Mouse (Mus musculus): ENCODE data around the gene Bbs9. TPM values are rescaled to one million over a fixed set of nuclear protein-coding genes. Genes with fewer than 3 reads are reported as not detected.

The Bbs9 gene
- total RNA-seq, 4 experiments from 2014 or later, result 24.8 to 28.7 (median 27.8) TPM

DNA sequence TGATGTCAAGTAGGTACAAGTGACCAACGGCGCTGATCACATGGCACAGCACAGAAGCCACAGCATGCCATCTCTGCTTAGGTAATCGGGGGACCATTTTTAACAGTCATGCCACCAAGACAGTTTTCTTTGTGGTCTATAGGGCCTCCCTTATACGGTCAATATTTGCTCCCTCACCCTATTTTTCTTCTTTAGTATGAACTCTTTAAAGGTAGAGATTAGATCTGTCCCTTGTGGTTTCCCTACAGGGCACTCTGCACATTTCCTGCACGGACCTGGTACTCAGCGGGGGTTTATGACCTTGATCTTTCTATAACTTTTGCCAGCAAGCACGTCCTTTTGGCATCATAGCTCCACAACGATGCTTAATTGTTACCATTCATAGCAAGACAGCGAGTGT, 316.2 kb downstream of the Bbs9 start:
- no peak for DNase-seq (ENCODE audit: low spot score in 2 of 2)

DNA sequence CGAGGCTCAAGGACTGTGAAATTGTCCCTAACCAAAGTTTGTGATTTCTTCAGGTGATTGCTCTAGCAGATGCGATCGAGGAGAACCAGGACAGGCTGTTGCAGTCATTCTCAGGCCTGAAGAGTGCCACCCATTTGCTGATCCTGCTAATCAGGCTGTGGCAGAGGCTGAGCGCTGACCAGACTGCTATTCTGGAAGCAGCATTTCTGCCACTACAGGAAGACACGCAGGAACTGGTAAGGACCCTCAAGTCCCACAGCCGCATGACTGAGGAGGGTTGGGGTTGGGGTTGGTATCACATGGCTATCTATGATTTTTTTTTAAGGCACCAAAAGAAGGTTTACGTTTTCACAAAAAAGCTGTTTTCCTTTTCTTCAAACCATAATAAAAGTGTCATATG, 318.2 kb downstream of the Bbs9 start:
- no peak for DNase-seq (ENCODE audit: low spot score in 2 of 2)

GRCm38 (mm10) chr9:22800675-22801074, 325.2 kb downstream of the Bbs9 start:
- no peak for DNase-seq (ENCODE audit: low spot score in 2 of 2)

- no peak for DNase-seq (ENCODE audit: low spot score in 2 of 2)
These were observed 330.5 kb downstream of the Bbs9 start for GRCm38 (mm10) chr9:22805981-22806380.

GRCm38 (mm10) chr9:22806494-22806893, 331.0 kb downstream of the Bbs9 start:
- no peak for DNase-seq (ENCODE audit: low spot score in 2 of 2)

GRCm38 (mm10) chr9:22807693-22808092, 332.2 kb downstream of the Bbs9 start:
- DNase-seq (ENCODE audit: low spot score in 2 of 2), result no peak

GRCm38 (mm10) chr9:22809621-22810126, 334.2 kb downstream of the Bbs9 start:
- no peak for DNase-seq (ENCODE audit: low spot score in 2 of 2)

DNA sequence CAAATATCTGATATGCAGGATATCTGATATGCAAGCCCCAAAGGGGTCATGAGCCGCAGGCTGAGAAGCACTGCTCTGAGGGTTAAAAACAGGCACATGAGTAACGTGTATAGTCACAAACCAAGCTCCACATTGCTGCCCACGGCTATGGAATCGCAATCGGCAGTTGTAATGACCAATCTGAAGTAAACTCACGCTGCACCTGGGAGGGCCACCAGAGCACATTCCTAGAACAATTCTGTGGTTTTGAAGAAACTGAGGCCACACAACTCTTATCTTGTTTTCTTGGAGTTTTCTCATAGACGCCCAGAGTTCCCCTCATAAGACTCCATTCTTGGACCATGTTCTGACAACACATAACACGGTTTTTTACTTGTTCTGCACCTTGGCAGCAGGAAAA, 334.9 kb downstream of the Bbs9 start:
- DNase-seq (ENCODE audit: low spot score in 2 of 2), result no peak

- no peak for DNase-seq (ENCODE audit: low spot score in 2 of 2)
These were observed 336.4 kb downstream of the Bbs9 start for GRCm38 (mm10) chr9:22811931-22812330.

- no peak for DNase-seq (ENCODE audit: low spot score in 2 of 2)
These were observed 339.0 kb downstream of the Bbs9 start for GRCm38 (mm10) chr9:22814407-22815092.

- no peak for DNase-seq (ENCODE audit: low spot score in 2 of 2)
These were observed 339.6 kb downstream of the Bbs9 start for GRCm38 (mm10) chr9:22815093-22815458.

GRCm38 (mm10) chr9:22819539-22819938, 344.0 kb downstream of the Bbs9 start:
- no peak for DNase-seq (ENCODE audit: low spot score in 2 of 2)

DNA sequence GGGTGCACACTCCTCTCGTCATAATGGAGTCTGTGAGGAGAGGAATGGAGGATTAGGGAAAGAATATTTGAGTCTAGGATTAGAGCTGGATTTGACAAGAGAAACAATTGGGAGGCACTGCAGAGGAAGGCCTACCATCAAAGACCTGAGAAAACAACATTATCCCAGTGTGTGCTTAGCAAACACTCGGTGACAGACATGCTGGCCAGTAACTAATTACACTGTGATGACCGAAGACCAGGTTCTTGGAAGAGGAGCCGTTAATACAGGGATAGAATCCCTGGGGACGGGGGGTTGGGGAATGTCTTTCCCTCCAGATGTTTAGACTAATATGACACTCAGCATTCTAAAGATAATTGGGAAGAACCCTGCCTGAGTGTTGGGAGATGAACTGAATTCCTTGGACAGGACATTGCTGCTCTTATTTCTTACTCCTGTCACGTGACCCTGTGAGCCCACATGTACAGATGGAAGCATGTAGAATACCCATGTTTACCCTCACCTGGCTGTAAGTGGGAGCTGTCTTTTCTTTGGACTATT, 345.2 kb downstream of the Bbs9 start:
- DNase-seq (ENCODE audit: low spot score in 2 of 2), result no peak

DNA sequence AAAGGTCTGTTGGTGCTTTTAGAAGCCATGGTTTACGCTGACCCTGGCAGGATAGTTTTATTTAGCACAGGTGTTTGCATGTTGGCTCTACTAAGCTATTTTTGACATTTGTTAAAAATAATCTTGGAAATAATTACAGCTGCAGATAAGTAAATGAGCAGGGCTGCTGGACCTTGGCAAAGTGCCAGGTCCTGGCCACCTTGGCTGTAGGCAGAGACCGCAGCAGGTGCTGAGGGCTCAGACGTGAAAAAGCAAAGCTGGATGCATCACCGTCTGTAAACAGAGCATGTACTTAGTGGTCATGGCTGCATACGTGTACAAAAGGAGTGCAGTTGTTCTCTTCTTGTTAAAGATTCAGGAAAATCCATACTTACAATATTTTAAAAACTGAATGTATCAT, 347.3 kb downstream of the Bbs9 start:
- no peak for DNase-seq (ENCODE audit: low spot score in 2 of 2)

- DNase-seq (ENCODE audit: low spot score in 2 of 2), result no peak
These were observed 348.3 kb downstream of the Bbs9 start for GRCm38 (mm10) chr9:22823856-22824255.

GRCm38 (mm10) chr9:22824910-22825309, 349.4 kb downstream of the Bbs9 start:
- DNase-seq (ENCODE audit: low spot score in 2 of 2), result no peak

DNA sequence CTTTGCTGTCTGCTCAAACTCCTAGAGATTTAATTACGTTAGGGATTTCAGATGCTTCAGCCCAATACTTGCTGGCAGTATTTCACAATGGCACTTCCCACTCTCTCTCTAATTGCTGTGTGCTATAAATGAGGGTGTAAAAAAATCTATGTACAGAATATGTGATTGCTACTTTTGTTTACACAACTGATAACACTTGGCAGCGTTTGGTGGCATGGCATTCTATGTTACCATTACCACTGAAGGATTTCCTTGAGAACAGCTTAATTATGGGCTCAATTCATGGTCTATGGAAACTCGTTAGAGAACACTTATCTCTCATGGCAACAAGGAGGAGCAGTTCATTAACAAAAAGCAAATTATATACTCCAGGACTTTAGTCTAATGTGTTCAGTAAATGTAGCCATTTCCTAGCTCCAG, 351.1 kb downstream of the Bbs9 start:
- no peak for DNase-seq (ENCODE audit: low spot score in 2 of 2)

DNA sequence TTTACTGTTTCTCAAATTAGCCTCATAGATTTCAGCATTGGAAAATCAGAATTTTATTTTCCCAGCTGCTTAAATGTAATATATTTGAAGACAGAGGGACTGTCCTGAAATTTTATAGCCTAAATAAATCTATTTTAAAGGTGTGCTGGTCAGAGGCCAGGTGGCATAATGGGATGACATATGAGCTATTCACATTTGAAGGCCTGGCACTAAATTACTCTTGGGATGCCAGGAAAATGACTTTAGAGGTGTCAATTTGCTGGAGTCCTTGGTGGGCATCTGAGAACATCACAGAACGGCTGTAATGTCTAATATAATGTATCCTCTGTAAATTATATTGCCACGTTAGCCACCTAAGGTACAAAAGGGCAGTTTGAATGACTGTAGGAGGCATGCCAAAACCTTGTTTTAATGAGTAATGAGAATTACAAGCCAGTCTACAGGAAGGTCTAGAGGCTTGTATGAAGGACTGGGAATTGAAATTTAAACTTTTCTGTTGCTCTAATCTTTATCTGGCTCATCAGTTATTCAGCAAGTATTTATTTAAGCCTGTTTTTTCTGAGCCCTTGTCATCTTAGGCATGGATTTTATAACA, 351.8 kb downstream of the Bbs9 start:
- no peak for DNase-seq (ENCODE audit: low spot score in 2 of 2)

GRCm38 (mm10) chr9:22829212-22829960, 353.9 kb downstream of the Bbs9 start:
- no peak for DNase-seq (ENCODE audit: low spot score in 2 of 2)

DNA sequence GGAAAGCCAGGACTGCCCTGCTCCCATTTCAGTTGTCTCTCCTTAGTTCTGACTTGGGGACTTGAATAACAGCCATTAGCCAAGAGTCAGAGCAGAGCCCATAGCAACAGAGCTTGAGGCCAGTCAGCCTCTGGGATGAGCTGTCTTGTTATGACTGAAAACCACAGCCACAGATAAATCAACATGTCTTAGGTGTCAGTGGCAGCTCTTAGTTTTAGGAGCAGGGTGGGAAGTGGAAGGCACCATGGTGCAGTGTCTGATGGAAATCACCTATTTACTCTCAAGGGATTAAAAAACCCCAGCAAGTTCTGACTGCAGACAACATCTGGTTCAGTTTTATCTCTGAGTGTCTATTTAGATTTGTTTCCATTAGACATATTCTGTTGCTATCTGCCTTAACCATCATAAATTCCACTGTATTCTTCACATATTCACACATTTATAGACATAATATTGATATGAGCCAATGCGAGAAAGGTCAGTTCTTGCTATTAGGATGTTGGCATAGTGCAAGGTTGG, 359.5 kb downstream of the Bbs9 start:
- no peak for DNase-seq (ENCODE audit: low spot score in 2 of 2)

- no peak for DNase-seq (ENCODE audit: low spot score in 2 of 2)
These were observed 361.5 kb downstream of the Bbs9 start for GRCm38 (mm10) chr9:22837000-22837399.

DNA sequence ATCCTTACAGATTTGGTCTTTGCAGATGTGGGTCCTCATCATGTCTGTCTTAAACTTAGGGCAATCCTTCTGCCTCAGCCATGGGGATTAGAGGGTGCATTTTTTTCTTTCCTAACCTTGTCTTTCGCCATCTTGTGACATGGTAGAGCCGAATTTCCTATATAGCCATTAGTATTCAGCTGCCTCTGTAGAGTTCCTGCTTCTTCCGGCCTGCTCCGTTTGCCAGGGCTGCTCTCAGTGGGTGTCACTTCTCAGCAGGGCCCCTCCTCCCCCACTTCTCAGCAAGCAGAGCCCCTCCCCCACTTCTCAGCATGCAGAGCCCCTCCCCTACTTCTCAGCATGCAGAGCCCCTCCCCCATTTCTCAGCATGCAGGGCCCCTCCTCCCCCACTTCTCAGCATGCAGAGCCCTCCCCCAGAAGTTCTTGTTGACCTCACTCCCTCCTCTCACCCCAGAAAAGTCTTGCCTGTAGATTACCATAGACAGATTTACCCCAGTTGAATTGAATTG, 362.2 kb downstream of the Bbs9 start:
- DNase-seq (ENCODE audit: low spot score in 2 of 2), result no peak

Measured in layer of hippocampus, adult 8-10 months (tissue).